Comparison of ENCODE assay signal across 8 mouse cellular contexts in the genomic region with DNA sequence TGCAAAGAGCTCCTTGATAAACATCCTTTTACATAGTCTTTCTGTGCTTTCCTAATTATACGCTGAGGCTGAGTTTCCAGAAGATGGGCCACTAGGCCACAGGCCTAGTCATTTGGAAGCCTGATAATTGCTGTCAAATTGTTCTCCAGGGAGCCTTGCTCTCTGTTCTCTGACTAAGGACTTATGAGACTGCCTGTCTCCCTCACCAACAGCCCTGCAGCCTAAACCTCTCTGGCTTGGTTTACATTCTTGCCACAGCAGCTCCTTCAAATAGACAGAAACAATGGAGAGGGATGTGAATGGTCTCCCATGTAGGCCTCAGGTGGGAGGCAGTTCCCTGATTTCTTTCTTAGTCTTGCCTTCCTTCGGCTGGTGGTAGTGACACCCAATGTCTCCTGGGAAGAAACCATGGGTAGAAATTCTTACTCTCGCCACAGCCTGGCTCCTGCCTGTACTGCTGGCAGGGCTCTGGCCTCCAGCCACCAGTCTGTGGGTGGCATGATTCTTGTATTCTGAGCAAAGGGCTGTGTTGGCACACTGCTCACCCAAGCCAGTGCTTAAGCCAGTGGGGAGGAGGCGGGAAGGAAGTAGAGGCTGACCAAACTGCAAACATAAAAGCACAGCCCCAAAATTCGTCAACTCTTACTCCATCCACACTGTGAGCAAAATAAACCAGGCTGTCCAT.
DNase-seq lines count a peak whose midpoint lies in the region; ATAC-seq lines count a peak whose summit lies in the region.

No protein-coding gene starts in this region.

- ATAC-seq in monocyte, adult 5-6 weeks (replicated peaks; ENCODE audit: insufficient number of reproducible peaks, low FRiP score, low TSS enrichment, poor library complexity, severe bottlenecking), result no peak; the same call in 1 of the 2 replicates

- peak; percentile 43 for DNase-seq in lung, postnatal 36 days
- DNase-seq in lung, postnatal 25 days (ENCODE audit: low spot score), result no peak
- peak; percentile 75 to 79 for DNase-seq in cerebellum, adult 18-20 months
- peak; percentile 7 for DNase-seq in gastrocnemius, postnatal 25 days
- peak; percentile 36 to 81 for DNase-seq in left cerebral cortex, postnatal 25 days (ENCODE audit: low spot score in 2 of 2)
- peak; percentile 50 for DNase-seq in telencephalon, adult 2 months (ENCODE audit: low read depth, low spot score)
- DNase-seq in thymus, adult 18-20 months, result no peak

- intact Hi-C loops in left cerebral cortex, postnatal 25 days (cut with DNase I), result no loop called here

Comparison
In these comparisons a context has a peak if more than half of its experiments do, and no peak if none do; other contexts are left out.
1. DNase-seq: peak in lung, postnatal 36 days (single experiment), cerebellum, adult 18-20 months (2 of 2), gastrocnemius, postnatal 25 days (single experiment), left cerebral cortex, postnatal 25 days (2 of 2) and telencephalon, adult 2 months (single experiment); none in lung, postnatal 25 days (single experiment) and thymus, adult 18-20 months (0 of 2).